Mouse (Mus musculus): ENCODE data around the gene Acyp2. TPM values are rescaled to one million over a fixed set of nuclear protein-coding genes. Genes with fewer than 3 reads are reported as not detected.

The Acyp2 gene
- polyA plus RNA-seq, 1 experiment from 2014 or later, result 9.1 TPM

DNA sequence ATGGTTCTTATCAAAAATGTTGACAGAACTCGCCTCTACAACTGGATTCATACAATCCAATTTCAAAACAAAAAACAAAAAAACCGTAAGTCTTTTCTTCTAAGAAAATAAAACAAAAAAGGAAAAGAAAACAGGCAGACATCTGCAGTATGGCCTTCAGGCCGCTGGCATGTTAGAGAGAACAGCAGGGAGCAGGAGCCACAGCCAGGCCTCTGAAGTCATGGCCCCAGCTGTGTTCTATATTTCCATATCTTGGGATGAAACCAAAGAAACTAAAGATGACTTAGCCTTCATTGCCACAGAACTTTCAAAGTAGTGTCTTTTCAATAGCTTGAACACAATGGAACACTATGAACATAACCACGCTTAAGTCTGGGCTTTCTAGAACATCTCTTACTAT is 31.2 kb downstream of the Acyp2 start:
- Histone ChIP-seq H3K9me3 (no peaks in the 10 kb centered on the region), H3K4me3 (no peak overlapping the region), H3K27ac (no peak overlapping the region), H3K27me3 (ENCODE audit: insufficient read depth, poor library complexity, severe bottlenecking) (no peaks in the 10 kb centered on the region), H3K36me3 (no peaks in the 10 kb centered on the region), H3K4me1 (replicated peaks) (peaks cover 9% of the 10 kb centered on the region)
- 53% methylated on average over 4 of the region's 4 CpGs for WGBS
- no peak for DNase-seq (ENCODE audit: low spot score)

DNA sequence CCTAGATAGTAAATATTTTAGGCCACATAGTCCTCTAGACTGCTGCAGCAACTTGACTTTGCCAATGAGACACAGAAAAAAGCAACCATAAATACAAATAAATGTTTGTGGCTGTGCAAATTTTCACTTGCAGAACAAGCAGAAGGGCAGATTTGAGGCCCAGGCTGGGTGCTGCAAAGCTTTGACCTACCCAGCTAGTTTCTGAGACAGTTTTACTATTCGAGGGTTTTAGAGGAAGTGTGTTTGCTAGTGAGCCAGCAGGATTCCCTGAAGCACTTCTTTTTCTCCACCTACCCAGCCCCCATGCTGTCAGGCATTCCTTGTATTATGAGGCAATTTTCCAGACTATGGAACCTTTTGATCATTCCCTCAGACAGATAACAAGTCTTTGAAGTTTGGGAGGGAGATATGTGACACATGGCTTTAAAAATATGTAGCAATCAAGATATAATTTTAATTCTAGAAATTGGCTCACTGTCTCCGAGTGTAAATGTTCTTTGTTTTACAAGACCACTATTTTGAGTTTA is 31.8 kb downstream of the Acyp2 start:
- DNase-seq (ENCODE audit: low spot score), result no peak
- 36% methylated on average over 2 of the region's 2 CpGs for WGBS
- no peak overlapping the region for H3K27ac ChIP-seq

DNA sequence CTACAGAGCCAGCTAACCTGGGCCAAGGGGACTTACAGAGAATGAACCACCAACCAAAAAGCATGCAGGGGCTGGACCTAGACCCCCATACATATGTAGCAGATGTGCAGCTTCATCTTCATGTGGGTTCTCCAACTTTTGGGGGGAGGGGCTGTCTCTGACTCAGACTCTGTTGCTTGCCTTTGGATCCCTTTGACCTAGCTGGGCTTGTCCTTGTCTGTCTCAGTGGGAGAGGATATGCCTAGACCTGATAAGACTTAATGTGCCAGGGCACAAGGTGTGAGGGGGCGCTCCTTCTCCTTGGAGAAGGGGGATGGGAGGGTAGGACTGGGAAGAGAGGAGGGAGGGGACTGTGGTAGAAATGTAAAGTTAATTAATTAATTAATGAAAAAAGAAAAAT is 33.4 kb downstream of the Acyp2 start:
- Histone ChIP-seq H3K4me1 (replicated peaks) (peaks cover 9% of the 10 kb centered on the region), H3K27ac (no peak overlapping the region), H3K4me3 (no peak overlapping the region), H3K9me3 (no peaks in the 10 kb centered on the region), H3K36me3 (no peaks in the 10 kb centered on the region), H3K27me3 (ENCODE audit: insufficient read depth, poor library complexity, severe bottlenecking) (no peaks in the 10 kb centered on the region)
- DNase-seq (ENCODE audit: low spot score), result no peak
- 75% methylated on average over 1 of the region's 1 CpGs for WGBS

More for the DNA sequence above, 31.8 kb downstream of the Acyp2 start:
- Histone ChIP-seq H3K9me3 (no peaks in the 10 kb centered on the region), H3K36me3 (no peaks in the 10 kb centered on the region), H3K4me3 (no peak overlapping the region), H3K4me1 (replicated peaks) (peaks cover 9% of the 10 kb centered on the region), H3K27me3 (ENCODE audit: insufficient read depth, poor library complexity, severe bottlenecking) (no peaks in the 10 kb centered on the region)

DNA sequence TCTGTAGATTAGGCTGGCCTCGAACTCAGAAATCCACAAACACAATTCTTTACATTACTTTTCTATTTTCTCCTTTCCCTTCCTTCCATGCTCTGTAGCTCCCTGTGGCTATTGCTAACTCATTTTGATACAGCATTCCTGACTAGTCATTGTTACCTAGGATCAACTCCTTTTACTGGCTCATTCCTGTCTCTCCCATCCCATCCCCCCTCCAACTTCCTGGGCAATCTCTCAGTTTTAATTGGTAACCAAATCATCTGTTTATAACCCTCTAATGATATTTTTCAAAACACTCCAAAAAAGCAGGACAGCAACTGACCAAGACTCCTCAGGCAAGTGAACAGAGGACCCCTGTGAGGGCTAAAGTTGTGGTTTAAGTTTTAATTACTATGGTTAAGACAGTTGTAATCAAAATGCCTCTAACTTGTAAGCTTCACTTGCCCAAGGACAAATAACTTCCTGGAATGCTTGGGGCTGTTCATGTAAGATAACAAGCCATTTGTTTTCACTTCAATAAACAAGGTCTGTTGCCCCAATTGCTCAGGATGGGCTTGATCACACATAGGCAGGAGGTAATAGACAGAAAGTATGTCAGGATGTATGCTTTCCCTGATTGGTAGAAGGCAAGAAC is 35.4 kb downstream of the Acyp2 start:
- Histone ChIP-seq H3K27ac (no peak overlapping the region), H3K36me3 (no peaks in the 10 kb centered on the region), H3K9me3 (no peaks in the 10 kb centered on the region), H3K4me3 (no peak overlapping the region), H3K27me3 (ENCODE audit: insufficient read depth, poor library complexity, severe bottlenecking) (no peaks in the 10 kb centered on the region), H3K4me1 (replicated peaks) (peaks cover 9% of the 10 kb centered on the region)
- no peak for DNase-seq (ENCODE audit: low spot score)
- 65% methylated on average over 1 of the region's 1 CpGs for WGBS

DNA sequence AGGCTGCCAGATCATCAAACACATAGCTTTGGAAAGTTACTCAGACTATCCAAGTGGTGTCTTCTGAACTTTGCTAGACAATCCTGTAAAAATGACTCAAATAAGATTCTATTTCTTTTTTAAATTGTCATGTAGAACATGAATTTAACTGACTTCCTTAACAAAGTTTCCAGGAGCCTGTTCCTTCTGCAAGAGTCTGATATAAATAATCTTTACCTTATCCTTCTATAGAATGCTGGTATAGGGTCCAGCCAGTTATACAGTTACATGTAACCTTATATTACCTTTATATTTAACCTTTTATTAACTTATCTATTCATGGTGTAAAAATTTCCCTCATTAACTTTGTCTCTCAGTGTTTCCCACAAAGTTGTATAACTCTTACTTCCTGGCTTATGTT is 36.7 kb downstream of the Acyp2 start:
- H3K4me1 ChIP-seq (replicated peaks), result peaks cover 8% of the 10 kb centered on the region
- no peak overlapping the region for H3K4me3 ChIP-seq
- H3K27ac ChIP-seq, result no peak overlapping the region
- no peaks in the 10 kb centered on the region for H3K36me3 ChIP-seq
- H3K9me3 ChIP-seq, result no peaks in the 10 kb centered on the region
- H3K27me3 ChIP-seq (ENCODE audit: insufficient read depth, poor library complexity, severe bottlenecking), result no peaks in the 10 kb centered on the region
- no peak for DNase-seq (ENCODE audit: low spot score)

DNA sequence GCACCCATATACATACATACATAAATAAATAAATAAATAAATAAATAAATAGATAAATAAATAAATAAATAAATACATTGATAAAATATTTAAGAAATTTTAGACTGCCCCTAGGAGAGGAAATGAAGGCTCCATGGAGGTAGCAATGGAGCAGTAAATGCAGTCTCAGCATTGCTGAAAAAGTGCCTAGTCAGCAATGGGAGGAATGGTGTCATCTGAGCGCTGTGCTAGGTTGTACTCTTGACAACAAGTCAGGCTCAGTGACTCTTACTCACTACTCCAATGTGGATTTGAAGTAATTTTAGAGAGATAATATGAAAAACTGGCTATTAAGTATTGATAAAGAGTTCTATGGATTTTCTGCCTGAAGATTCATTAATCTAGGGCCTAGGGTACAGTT is 40.1 kb downstream of the Acyp2 start:
- H3K4me1 ChIP-seq (replicated peaks), result no peaks in the 10 kb centered on the region
- WGBS, result 100% methylated on average over 1 of the region's 1 CpGs

DNA sequence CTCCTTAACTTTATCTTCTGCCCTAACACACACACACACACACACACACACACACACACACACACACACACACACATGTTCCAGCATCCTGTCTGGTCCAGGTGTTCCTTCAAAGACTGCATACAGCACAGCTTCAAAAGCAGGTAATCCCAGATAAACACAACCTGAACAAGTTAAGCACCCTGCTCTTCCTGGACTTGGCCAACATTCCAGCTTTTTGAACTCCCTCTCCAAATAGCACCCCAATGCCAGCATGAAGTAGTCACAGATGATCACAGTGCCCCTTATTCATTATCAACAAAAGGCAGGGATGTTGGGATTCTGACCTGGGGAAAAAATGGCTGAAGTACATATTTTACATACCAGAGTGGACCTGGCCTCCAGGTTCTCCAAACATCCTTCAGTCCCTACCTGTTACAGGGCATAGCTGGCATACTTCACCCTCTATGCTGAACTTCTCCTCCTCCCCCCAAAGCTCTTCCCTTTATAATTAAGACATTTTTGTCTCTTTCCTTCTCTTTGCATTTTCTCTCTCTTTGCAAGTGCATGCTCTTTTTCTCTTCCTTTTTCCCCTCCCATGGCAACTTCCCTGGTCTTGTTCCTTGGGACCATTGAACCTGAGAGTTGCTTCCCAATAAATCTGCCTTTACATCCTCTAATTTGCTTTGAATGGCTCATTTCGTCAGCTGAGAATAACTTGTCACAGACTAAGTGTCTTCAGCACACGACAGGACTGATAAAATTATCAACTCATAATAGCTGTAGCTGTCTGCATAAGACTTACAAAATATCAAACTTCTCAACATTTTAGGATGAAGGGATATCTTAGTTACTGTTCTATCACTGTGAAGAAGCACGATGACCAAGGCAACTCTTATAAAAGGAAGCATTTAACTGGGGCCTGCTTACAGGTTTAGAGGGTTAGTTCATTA is 41.5 kb downstream of the Acyp2 start:
- Histone ChIP-seq H3K27ac (no peak overlapping the region), H3K4me3 (no peak overlapping the region), H3K36me3 (no peaks in the 10 kb centered on the region), H3K9me3 (no peaks in the 10 kb centered on the region), H3K4me1 (replicated peaks) (no peaks in the 10 kb centered on the region), H3K27me3 (ENCODE audit: insufficient read depth, poor library complexity, severe bottlenecking) (no peaks in the 10 kb centered on the region)
- no peak for DNase-seq (ENCODE audit: low spot score)
- 86% methylated on average over 3 of the region's 3 CpGs for WGBS

More for the DNA sequence above, 40.1 kb downstream of the Acyp2 start:
- DNase-seq (ENCODE audit: low spot score), result no peak
- H3K27ac ChIP-seq, result no peak overlapping the region
- H3K27me3 ChIP-seq (ENCODE audit: insufficient read depth, poor library complexity, severe bottlenecking), result no peaks in the 10 kb centered on the region
- H3K36me3 ChIP-seq, result no peaks in the 10 kb centered on the region
- no peaks in the 10 kb centered on the region for H3K9me3 ChIP-seq
- no peak overlapping the region for H3K4me3 ChIP-seq

DNA sequence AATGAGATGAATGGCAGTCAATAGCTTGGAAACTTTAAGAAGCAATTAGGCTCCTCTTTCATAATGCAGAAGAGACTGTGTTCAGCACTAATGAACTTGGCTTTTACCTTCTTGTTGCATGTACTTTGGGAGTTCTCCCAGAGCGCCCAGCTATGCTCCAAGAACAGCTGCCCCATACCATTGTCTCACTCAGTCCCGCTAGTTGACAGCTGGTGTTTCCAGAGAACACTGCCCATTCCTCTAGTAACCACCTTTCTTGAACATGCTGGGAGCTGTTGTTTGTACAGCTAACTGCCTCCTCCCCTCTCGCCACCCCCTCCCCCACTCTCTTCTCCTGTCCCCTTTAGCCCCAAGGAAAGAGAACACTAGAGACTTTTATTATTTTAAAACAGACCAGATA is 52.1 kb downstream of the Acyp2 start:
- no peak for DNase-seq (ENCODE audit: low spot score)
- no peak overlapping the region for H3K4me3 ChIP-seq
- H3K27me3 ChIP-seq (ENCODE audit: insufficient read depth, poor library complexity, severe bottlenecking), result no peaks in the 10 kb centered on the region
- WGBS, result 75% methylated on average over 3 of the region's 3 CpGs
- H3K4me1 ChIP-seq (replicated peaks), result no peaks in the 10 kb centered on the region
- H3K9me3 ChIP-seq, result no peaks in the 10 kb centered on the region
- H3K36me3 ChIP-seq, result no peaks in the 10 kb centered on the region
- H3K27ac ChIP-seq, result no peak overlapping the region

DNA sequence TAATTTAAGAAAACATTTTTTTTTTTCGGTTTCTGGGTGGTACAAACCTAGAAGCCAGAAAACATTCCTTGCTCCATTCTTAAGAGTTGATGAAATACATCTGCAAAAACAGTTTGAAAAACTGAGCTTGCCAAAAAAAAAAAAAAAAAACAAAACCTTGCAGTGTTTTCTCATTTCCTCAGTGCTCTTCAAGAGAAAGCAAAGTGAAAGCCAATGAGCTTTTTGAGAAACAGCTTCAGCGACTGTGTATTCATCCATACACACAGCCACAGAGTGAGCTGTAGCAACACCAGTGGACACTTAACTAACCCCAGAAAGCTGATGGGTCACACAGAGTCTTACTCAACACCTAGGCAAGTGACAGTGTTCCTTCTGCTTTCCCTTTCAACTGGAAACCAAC is 69.4 kb downstream of the Acyp2 start:
- Histone ChIP-seq H3K4me1 (replicated peaks) (no peaks in the 10 kb centered on the region), H3K27ac (no peak overlapping the region), H3K4me3 (no peak overlapping the region), H3K27me3 (ENCODE audit: insufficient read depth, poor library complexity, severe bottlenecking) (no peaks in the 10 kb centered on the region), H3K36me3 (no peaks in the 10 kb centered on the region), H3K9me3 (peaks cover 12% of the 10 kb centered on the region)
- no peak for DNase-seq (ENCODE audit: low spot score)
- 79% methylated on average over 2 of the region's 2 CpGs for WGBS

DNA sequence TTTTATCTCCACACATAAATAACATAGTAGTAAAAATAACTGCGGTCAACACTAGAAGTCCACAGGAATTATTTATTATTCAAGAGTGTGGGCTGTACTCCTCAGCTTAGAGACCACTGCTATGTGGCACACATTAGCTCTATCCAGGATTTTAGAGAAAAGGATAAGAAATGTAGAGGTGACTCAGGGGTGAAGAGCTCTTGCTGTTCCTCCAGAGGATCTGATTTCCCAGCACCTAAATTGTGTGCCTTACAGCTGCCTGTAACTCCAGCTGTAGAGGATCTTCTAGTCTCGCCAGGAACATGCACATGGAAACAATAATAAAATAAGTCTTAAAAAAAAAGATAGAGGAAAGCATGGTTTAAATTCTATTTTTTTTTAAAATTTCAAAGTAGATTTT is 70.5 kb downstream of the Acyp2 start:
- Histone ChIP-seq H3K27me3 (ENCODE audit: insufficient read depth, poor library complexity, severe bottlenecking) (no peaks in the 10 kb centered on the region), H3K36me3 (no peaks in the 10 kb centered on the region), H3K9me3 (peaks cover 12% of the 10 kb centered on the region), H3K4me1 (replicated peaks) (no peaks in the 10 kb centered on the region), H3K27ac (no peak overlapping the region), H3K4me3 (no peak overlapping the region)
- WGBS, result 84% methylated on average over 2 of the region's 2 CpGs
- no peak for DNase-seq (ENCODE audit: low spot score)

DNA sequence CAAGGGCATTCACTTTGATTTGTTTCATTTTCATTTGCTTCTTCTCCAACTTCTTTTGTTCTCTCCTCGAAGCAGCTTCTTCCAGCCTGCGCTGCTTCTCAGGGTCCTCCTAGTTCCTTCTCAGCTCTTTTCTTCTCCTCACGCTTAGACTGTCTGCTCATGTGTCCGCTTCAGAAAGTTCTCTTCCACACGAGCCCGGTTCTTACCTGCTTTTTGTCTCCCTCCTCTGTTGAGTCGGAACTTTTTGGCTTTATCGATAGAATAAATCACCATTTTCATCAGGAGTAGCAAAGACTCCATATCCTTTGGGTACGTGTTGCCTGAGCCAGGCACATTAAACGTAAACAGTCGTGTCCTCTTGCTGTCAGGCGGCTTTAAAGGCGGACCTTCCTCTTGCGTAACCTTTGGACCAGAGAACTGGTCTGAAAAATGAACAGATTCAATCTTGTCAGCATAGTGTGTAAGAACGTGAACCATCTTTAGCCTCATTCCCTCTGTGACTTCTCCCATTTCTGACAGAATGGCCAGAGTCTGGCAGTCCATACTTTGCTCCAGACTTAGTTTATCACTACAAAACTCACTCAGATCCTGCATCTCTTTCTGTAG is 76.5 kb downstream of the Acyp2 start:
- no peak overlapping the region for H3K4me3 ChIP-seq
- no peak overlapping the region for H3K27ac ChIP-seq
- H3K4me1 ChIP-seq (replicated peaks), result no peaks in the 10 kb centered on the region
- no peaks in the 10 kb centered on the region for H3K36me3 ChIP-seq
- no peak for DNase-seq (ENCODE audit: low spot score)
- no peaks in the 10 kb centered on the region for H3K27me3 ChIP-seq (ENCODE audit: insufficient read depth, poor library complexity, severe bottlenecking)
- H3K9me3 ChIP-seq, result no peaks in the 10 kb centered on the region
- WGBS, result 91% methylated on average over 15 of the region's 15 CpGs

DNA sequence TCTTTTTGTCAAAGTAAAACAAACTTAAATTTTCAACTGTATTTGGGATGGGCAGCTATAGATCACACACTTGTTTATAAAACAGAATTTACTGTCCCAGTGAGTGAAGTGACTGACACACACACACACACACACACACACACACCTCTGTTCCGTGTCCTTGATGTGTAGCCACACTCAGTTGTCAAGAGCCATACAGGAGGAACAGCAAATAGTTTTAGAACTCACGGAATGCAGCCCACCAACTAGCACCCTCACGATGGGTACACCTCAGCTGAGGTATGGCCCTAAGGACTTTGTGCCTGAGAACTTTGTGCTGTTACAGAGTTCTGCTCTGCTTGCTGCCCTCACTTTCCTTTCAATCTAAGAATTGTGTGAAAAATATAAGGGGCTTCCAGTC is 78.8 kb downstream of the Acyp2 start:
- no peaks in the 10 kb centered on the region for H3K36me3 ChIP-seq
- DNase-seq (ENCODE audit: low spot score), result no peak
- H3K27ac ChIP-seq, result no peak overlapping the region
- H3K27me3 ChIP-seq (ENCODE audit: insufficient read depth, poor library complexity, severe bottlenecking), result no peaks in the 10 kb centered on the region
- H3K4me1 ChIP-seq (replicated peaks), result no peaks in the 10 kb centered on the region
- 90% methylated on average over 3 of the region's 3 CpGs for WGBS
- no peak overlapping the region for H3K4me3 ChIP-seq
- H3K9me3 ChIP-seq, result no peaks in the 10 kb centered on the region

DNA sequence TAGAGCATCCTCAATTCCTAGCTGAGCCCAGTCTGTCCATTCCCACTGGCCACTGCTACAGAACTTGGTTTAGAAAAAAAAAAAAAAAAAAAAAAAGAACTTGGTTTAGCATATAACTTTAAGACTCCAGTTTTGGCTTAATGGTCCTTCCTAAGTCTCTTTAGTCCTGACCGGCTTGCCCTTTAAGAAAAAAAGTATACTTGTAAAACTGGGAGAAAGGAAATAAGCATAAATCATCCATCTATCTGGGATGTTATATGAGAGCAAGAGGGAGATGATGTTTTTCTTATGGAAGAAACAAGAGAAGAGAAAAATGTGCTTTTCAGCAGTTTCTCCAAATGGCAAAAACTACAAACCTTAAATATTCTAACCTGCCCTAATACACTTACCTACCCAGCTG is 89.2 kb downstream of the Acyp2 start:
- no peak for DNase-seq (ENCODE audit: low spot score)
- WGBS, result 94% methylated on average over 1 of the region's 1 CpGs
- Histone ChIP-seq H3K4me3 (no peak overlapping the region), H3K27me3 (ENCODE audit: insufficient read depth, poor library complexity, severe bottlenecking) (no peaks in the 10 kb centered on the region), H3K9me3 (no peaks in the 10 kb centered on the region), H3K36me3 (no peaks in the 10 kb centered on the region), H3K27ac (no peak overlapping the region), H3K4me1 (replicated peaks) (no peaks in the 10 kb centered on the region)

Measured in hindbrain, embryonic 10.5 days (tissue).